Mouse (Mus musculus): ENCODE measurements around the gene Pigu. TPM values are rescaled to one million over a fixed set of nuclear protein-coding genes. Genes with fewer than 3 reads are reported as not detected.

Pigu gene
- polyA plus RNA-seq, 1 experiment, result 0.77 TPM

- H3K4me3 ChIP-seq (replicated peaks), result no peak overlapping the region
- H3K36me3 ChIP-seq (ENCODE audit: control insufficient read depth), result peaks cover 20% of the 10 kb centered on the region
- H3K4me1 ChIP-seq (ENCODE audit: control insufficient read depth), result no peaks in the 10 kb centered on the region
- no peaks in the 10 kb centered on the region for H3K27me3 ChIP-seq (ENCODE audit: control insufficient read depth)
- TF ChIP-seq TAL1 (IDR thresholded peaks at IDR 0.05; ENCODE audit: low read length) (no peak), GATA1 (IDR thresholded peaks at IDR 0.05; ENCODE audit: low read length) (no peak)
- no peaks in the 10 kb centered on the region for H3K9me3 ChIP-seq (ENCODE audit: control insufficient read depth, low read length)
These were observed 43.6 kb downstream of the Pigu start for GRCm38 (mm10) chr2:155313671-155314070.

- Histone ChIP-seq H3K4me3 (replicated peaks) (no peak overlapping the region), H3K36me3 (ENCODE audit: control insufficient read depth) (peaks cover 16% of the 10 kb centered on the region), H3K4me1 (ENCODE audit: control insufficient read depth) (no peaks in the 10 kb centered on the region), H3K9me3 (ENCODE audit: control insufficient read depth, low read length) (no peaks in the 10 kb centered on the region), H3K27me3 (ENCODE audit: control insufficient read depth) (no peaks in the 10 kb centered on the region)
- TF ChIP-seq GATA1 (IDR thresholded peaks at IDR 0.05; ENCODE audit: low read length), result no peak
- TF ChIP-seq TAL1 (IDR thresholded peaks at IDR 0.05; ENCODE audit: low read length), result no peak
These were observed 48.2 kb downstream of the Pigu start for GRCm38 (mm10) chr2:155308936-155309592.

- TF ChIP-seq GATA1 (IDR thresholded peaks at IDR 0.05; ENCODE audit: low read length) (no peak), TAL1 (IDR thresholded peaks at IDR 0.05; ENCODE audit: low read length) (no peak)
- Histone ChIP-seq H3K4me3 (replicated peaks) (no peak overlapping the region), H3K36me3 (ENCODE audit: control insufficient read depth) (peaks cover 43% of the 10 kb centered on the region), H3K27me3 (ENCODE audit: control insufficient read depth) (no peaks in the 10 kb centered on the region), H3K9me3 (ENCODE audit: control insufficient read depth, low read length) (no peaks in the 10 kb centered on the region), H3K4me1 (ENCODE audit: control insufficient read depth) (no peaks in the 10 kb centered on the region)
These were observed 57.7 kb downstream of the Pigu start for GRCm38 (mm10) chr2:155299563-155299962.

- no peaks in the 10 kb centered on the region for H3K4me1 ChIP-seq (ENCODE audit: control insufficient read depth)
- TF ChIP-seq GATA1 (IDR thresholded peaks at IDR 0.05; ENCODE audit: low read length) (no peak), TAL1 (IDR thresholded peaks at IDR 0.05; ENCODE audit: low read length) (no peak)
- H3K27me3 ChIP-seq (ENCODE audit: control insufficient read depth), result no peaks in the 10 kb centered on the region
- no peaks in the 10 kb centered on the region for H3K9me3 ChIP-seq (ENCODE audit: control insufficient read depth, low read length)
- H3K4me3 ChIP-seq (replicated peaks), result no peak overlapping the region
- peaks cover 55% of the 10 kb centered on the region for H3K36me3 ChIP-seq (ENCODE audit: control insufficient read depth)
These were observed 61.8 kb downstream of the Pigu start for GRCm38 (mm10) chr2:155295453-155295852.

- H3K36me3 ChIP-seq (ENCODE audit: control insufficient read depth), result peaks cover 58% of the 10 kb centered on the region
These were observed 63.3 kb downstream of the Pigu start for GRCm38 (mm10) chr2:155293946-155294345.

GRCm38 (mm10) chr2:155293382-155293781 is 63.8 kb downstream of the Pigu start:
- Histone ChIP-seq H3K9me3 (ENCODE audit: control insufficient read depth, low read length) (no peaks in the 10 kb centered on the region), H3K4me1 (ENCODE audit: control insufficient read depth) (no peaks in the 10 kb centered on the region), H3K27me3 (ENCODE audit: control insufficient read depth) (no peaks in the 10 kb centered on the region), H3K36me3 (ENCODE audit: control insufficient read depth) (peaks cover 52% of the 10 kb centered on the region), H3K4me3 (replicated peaks) (no peak overlapping the region)
- no peak for TF ChIP-seq TAL1 (IDR thresholded peaks at IDR 0.05; ENCODE audit: low read length)
- no peak for TF ChIP-seq GATA1 (IDR thresholded peaks at IDR 0.05; ENCODE audit: low read length)

More at GRCm38 (mm10) chr2:155293946-155294345, 63.3 kb downstream of the Pigu start:
- no peaks in the 10 kb centered on the region for H3K9me3 ChIP-seq (ENCODE audit: control insufficient read depth, low read length)
- H3K27me3 ChIP-seq (ENCODE audit: control insufficient read depth), result no peaks in the 10 kb centered on the region
- TF ChIP-seq TAL1 (IDR thresholded peaks at IDR 0.05; ENCODE audit: low read length), result no peak
- no peak for TF ChIP-seq GATA1 (IDR thresholded peaks at IDR 0.05; ENCODE audit: low read length)
- no peaks in the 10 kb centered on the region for H3K4me1 ChIP-seq (ENCODE audit: control insufficient read depth)
- H3K4me3 ChIP-seq (replicated peaks), result no peak overlapping the region

- H3K27me3 ChIP-seq (ENCODE audit: control insufficient read depth), result no peaks in the 10 kb centered on the region
- no peaks in the 10 kb centered on the region for H3K9me3 ChIP-seq (ENCODE audit: control insufficient read depth, low read length)
- peaks cover 13% of the 10 kb centered on the region for H3K4me1 ChIP-seq (ENCODE audit: control insufficient read depth)
- peaks cover 28% of the 10 kb centered on the region for H3K36me3 ChIP-seq (ENCODE audit: control insufficient read depth)
- no peak for TF ChIP-seq GATA1 (IDR thresholded peaks at IDR 0.05; ENCODE audit: low read length)
- TF ChIP-seq TAL1 (IDR thresholded peaks at IDR 0.05; ENCODE audit: low read length), result no peak
- H3K4me3 ChIP-seq (replicated peaks), result no peak overlapping the region
These were observed 67.2 kb downstream of the Pigu start for GRCm38 (mm10) chr2:155290066-155290465.

- H3K4me1 ChIP-seq (ENCODE audit: control insufficient read depth), result peaks cover 13% of the 10 kb centered on the region
These were observed 69.6 kb downstream of the Pigu start for GRCm38 (mm10) chr2:155287456-155288250.

GRCm38 (mm10) chr2:155285744-155286143 is 71.5 kb downstream of the Pigu start:
- Histone ChIP-seq H3K9me3 (ENCODE audit: control insufficient read depth, low read length) (no peaks in the 10 kb centered on the region), H3K36me3 (ENCODE audit: control insufficient read depth) (peaks cover 26% of the 10 kb centered on the region), H3K4me1 (ENCODE audit: control insufficient read depth) (peaks cover 13% of the 10 kb centered on the region), H3K4me3 (replicated peaks) (no peak overlapping the region), H3K27me3 (ENCODE audit: control insufficient read depth) (no peaks in the 10 kb centered on the region)
- no peak for TF ChIP-seq GATA1 (IDR thresholded peaks at IDR 0.05; ENCODE audit: low read length)
- TF ChIP-seq TAL1 (IDR thresholded peaks at IDR 0.05; ENCODE audit: low read length), result no peak

More at GRCm38 (mm10) chr2:155287456-155288250, 69.6 kb downstream of the Pigu start:
- TF ChIP-seq TAL1 (IDR thresholded peaks at IDR 0.05; ENCODE audit: low read length) (no peak), GATA1 (IDR thresholded peaks at IDR 0.05; ENCODE audit: low read length) (no peak)
- H3K9me3 ChIP-seq (ENCODE audit: control insufficient read depth, low read length), result no peaks in the 10 kb centered on the region
- peaks cover 35% of the 10 kb centered on the region for H3K36me3 ChIP-seq (ENCODE audit: control insufficient read depth)
- no peaks in the 10 kb centered on the region for H3K27me3 ChIP-seq (ENCODE audit: control insufficient read depth)
- no peak overlapping the region for H3K4me3 ChIP-seq (replicated peaks)

Measured in erythroblast, embryonic 14.5 days (primary cell).